Mouse (Mus musculus): ENCODE measurements around the gene Slfn14. TPM values are rescaled to one million over a fixed set of nuclear protein-coding genes. Genes with fewer than 3 reads are reported as not detected.

The Slfn14 gene
- polyA plus RNA-seq, 1 experiment from 2014 or later, result 0.87 TPM

DNA sequence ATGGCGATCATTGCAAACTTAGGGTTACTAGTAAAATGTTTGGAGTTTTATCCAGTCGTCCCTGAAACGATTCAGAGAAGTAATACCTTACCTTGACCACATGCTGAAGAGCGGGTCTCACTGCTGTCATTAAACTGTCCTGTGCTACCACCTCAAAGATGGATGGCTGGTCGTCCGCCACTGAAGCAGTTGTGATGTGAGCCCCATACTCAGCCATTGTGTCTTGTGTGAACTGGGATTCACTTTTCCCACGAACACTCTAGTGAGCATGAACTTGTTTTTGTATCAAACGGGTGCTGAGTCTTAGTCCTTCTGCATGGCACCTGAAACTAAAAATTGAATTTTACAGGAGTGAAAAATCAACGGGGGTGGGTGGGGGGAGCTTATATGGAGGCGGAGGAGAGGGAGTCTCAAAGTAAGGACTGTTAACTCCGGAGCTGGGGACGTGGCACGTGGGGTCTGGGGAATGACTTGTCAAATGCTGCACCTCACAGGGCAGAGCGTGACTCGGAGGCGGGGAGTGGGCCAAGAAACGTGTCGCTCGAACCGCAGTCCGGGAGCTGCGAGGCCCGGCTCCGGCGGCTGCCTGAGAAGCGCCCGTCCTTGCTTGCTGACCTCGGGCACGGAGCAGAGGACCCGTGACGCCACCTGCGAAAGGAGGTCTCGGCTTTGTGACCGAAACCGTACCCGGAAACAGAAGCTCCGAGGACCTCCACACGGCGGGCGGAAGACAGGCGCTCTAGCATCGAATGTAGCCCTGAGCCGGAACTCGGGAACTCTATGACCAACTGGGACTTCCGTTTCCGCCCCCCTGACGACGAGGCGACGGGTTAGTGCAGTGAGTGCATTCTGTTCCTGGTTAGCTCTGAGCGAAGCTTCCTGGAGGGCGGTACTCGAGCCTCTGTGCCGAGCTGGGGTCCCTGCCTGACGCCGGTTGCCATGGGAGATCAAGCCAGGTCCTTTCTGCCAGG is 12.0 kb upstream of the Slfn14 start, which contains the start of gene Ap2b1:
Ap2b1 (plus strand) TSS at position 800 of the 971 bp plus-strand sequence.
- no peaks in the 10 kb centered on the region for H3K9me3 ChIP-seq (replicated peaks)
- H3K4me1 ChIP-seq, result peaks cover 25% of the 10 kb centered on the region
- H3K27me3 ChIP-seq, result no peaks in the 10 kb centered on the region
- peak; percentile 92 for ATAC-seq (ENCODE audit: low FRiP score)
- peak within 1 kb of the TSS; percentile 83 for H3K4me2 ChIP-seq (replicated peaks)
- H3K9ac ChIP-seq, result peak within 1 kb of the TSS; percentile 84
- 3% methylated on average over 56 of the region's 56 CpGs for WGBS
- peaks cover 20% of the 10 kb centered on the region for H3K36me3 ChIP-seq
- H3K27ac ChIP-seq, result peak within 1 kb of the TSS; percentile 91
- peak within 1 kb of the TSS; percentile 80 for H3K4me3 ChIP-seq

DNA sequence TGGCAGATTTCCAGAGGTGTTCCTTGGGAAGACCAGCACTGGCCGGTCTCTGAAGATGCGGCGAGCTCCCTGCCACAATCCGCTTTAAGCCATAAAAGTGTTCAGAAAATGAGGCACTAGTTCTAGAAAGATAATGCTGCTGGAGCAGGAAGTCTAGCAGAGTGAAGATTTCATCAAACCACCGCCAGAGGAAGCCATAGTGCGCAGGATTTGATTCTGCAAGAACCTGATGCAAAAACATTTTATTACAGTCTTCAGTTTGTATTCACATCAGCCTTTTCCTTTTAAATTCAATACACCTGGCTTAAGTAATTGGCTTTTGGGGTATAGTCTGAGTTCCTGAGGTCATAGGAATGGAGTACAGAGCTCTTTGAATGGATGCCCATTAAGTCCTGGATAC is 11.3 kb upstream of the Slfn14 start:
- Histone ChIP-seq H3K4me3 (peak overlapping the region; percentile 80), H3K9me3 (replicated peaks) (no peaks in the 10 kb centered on the region), H3K4me1 (peaks cover 30% of the 10 kb centered on the region), H3K27ac (no peak overlapping the region), H3K27me3 (no peaks in the 10 kb centered on the region), H3K4me2 (replicated peaks) (peak overlapping the region; percentile 83), H3K36me3 (peaks cover 20% of the 10 kb centered on the region), H3K9ac (peak overlapping the region; percentile 84; the same call in 1 of the 2 replicates)
- ATAC-seq (ENCODE audit: low FRiP score), result no peak
- 74% methylated on average over 6 of the region's 6 CpGs for WGBS

DNA sequence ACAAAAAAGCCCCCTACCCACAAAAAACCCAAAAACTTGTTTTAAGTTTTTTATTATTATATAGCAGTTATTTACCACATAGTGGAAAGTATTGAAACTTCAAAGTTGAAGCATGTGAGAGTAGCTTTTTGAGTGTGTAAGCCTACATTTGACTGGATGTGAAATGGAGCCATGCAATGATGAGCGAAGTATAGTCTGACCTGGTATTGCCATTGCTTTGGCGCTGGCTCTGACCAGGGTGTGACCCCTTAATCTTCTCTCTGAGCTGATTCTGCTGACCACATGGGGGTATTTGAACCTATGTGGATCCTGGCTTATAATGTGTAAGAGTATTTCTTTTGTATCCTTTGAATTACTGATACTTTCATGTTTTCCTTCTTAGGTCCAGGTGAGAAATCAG is 7.6 kb upstream of the Slfn14 start:
- Histone ChIP-seq H3K27ac (no peak overlapping the region), H3K27me3 (no peaks in the 10 kb centered on the region), H3K9me3 (replicated peaks) (no peaks in the 10 kb centered on the region), H3K36me3 (peaks cover 20% of the 10 kb centered on the region), H3K4me3 (no peak overlapping the region), H3K4me1 (peaks cover 33% of the 10 kb centered on the region), H3K9ac (no peak overlapping the region), H3K4me2 (replicated peaks) (no peak overlapping the region)
- 84% methylated on average over 2 of the region's 2 CpGs for WGBS
- ATAC-seq (ENCODE audit: low FRiP score), result no peak

DNA sequence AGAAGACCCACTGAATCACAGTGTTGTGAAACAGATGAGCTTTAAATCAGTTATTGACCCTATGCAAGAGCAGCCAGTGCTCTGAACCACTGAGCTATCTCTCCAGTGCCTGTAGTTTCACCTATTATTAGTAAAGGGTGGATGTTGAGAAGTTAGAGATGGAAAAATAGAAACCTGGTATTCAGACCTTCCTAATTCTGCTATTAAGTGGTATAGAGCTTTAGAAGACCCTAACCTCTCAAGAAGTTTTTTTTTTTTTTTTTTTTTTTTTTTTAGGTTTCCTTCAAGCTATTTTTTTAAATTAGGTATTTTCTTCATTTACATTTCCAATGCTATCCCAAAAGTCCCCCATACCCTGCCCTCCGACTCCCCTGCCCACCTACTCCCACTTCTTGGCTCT is 6.7 kb upstream of the Slfn14 start:
- 0 out of 2 replicates have a peak overlapping the region, but pooled peaks have one; percentile 38 for H3K9ac ChIP-seq
- peak overlapping the region; percentile 88 for H3K4me2 ChIP-seq (replicated peaks)
- H3K36me3 ChIP-seq, result peaks cover 20% of the 10 kb centered on the region
- H3K27ac ChIP-seq, result no peak overlapping the region
- 96% methylated on average over 1 of the region's 1 CpGs for WGBS
- H3K4me3 ChIP-seq, result peak overlapping the region; percentile 52
- no peaks in the 10 kb centered on the region for H3K9me3 ChIP-seq (replicated peaks)
- no peak for ATAC-seq (ENCODE audit: low FRiP score)
- H3K27me3 ChIP-seq, result no peaks in the 10 kb centered on the region
- peaks cover 31% of the 10 kb centered on the region for H3K4me1 ChIP-seq

DNA sequence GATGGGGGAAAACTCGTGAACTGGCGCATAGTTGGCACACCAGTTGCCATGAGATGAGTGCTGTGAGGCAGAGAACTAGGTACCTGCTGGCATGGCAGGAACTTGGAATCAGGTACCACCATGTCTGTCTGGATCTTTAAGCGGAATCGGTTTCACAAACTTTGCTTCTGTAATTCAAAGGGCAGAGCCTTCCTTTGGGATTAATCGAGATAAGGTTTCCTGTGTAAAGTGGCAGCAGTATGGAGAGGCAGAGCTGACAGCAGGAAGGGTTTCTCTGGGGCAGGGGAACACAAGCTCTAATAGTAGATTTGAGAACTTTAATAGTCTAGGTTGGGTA is 5.7 kb upstream of the Slfn14 start:
- WGBS, result 4% methylated on average over 5 of the region's 5 CpGs
- H3K4me1 ChIP-seq, result peaks cover 22% of the 10 kb centered on the region
- H3K27ac ChIP-seq, result no peak overlapping the region
- H3K36me3 ChIP-seq, result peaks cover 19% of the 10 kb centered on the region
- no peaks in the 10 kb centered on the region for H3K27me3 ChIP-seq
- no peak for ATAC-seq (ENCODE audit: low FRiP score)
- peak overlapping the region; percentile 73 for H3K9ac ChIP-seq
- peak overlapping the region; percentile 88 for H3K4me2 ChIP-seq (replicated peaks)
- no peaks in the 10 kb centered on the region for H3K9me3 ChIP-seq (replicated peaks)
- peak overlapping the region; percentile 52 for H3K4me3 ChIP-seq

DNA sequence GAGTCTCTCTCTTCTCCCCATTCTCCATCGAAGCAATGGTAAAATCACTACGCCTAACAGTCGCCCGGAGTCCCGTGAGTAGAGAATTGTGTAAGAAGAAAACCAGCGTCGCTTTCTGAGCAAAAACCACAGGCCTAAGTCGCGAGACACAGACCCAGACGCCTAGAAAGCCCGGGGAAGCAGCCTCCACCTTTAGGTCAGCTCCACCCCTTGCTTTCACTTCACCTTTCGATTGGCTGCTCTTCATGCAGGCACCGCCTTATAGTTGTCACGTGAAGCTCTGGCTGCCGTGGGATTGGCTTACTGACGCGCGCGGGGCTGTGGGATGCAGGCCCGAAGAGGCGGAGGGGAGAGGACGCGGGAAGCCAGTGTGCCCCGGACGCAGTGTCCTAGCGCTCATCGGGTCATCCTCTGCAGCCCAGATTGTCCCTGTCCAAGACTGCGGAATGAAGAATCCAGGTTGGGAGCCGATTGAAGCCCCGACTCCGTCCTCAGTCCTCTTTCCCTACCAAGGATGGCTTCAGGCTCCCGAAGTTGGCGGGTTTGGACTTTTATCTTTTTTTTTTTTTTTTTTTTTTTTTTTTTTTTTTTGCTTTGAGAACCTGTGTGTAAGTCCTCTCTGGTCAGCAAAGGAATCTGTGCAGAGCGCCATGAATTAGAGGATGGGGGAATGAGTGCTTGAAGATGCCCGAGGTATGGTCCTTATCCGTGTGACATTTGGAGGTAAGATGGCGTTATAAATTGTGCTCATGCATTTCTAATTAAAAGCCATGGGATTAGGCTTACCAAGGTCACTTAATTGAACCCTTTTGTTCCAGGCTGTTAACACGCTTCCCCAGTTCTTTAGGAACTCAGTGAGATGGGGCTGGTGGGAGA is 5.1 kb upstream of the Slfn14 start:
- H3K36me3 ChIP-seq, result peaks cover 12% of the 10 kb centered on the region
- H3K9me3 ChIP-seq (replicated peaks), result no peaks in the 10 kb centered on the region
- peak overlapping the region; percentile 80 for H3K27ac ChIP-seq
- peaks cover 18% of the 10 kb centered on the region for H3K4me1 ChIP-seq
- peak; percentile 99 for ATAC-seq (ENCODE audit: low FRiP score)
- peak overlapping the region; percentile 88 for H3K4me2 ChIP-seq (replicated peaks)
- no peaks in the 10 kb centered on the region for H3K27me3 ChIP-seq
- H3K9ac ChIP-seq, result peak overlapping the region; percentile 73
- H3K4me3 ChIP-seq, result peak overlapping the region; percentile 52
- WGBS, result under 1% methylated on average over 38 of the region's 38 CpGs

DNA sequence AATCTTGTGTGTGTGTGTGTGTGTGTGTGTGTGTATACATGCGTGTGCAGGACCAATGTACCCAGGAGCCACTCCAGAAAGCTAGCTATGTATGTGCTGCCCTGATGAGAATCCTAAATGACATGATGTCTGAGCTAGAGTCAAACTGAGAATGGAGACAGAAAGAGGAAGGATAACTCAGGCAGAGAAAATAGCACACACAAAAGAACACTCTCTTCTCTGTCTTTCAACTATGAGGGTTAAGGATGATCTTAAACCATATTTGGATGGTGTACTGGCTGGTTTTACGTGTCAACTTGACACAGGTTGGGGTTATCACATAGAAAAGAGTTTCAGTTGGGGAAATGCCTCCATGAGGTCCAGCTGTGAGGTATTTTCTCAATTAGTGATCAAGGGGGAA is 3.1 kb upstream of the Slfn14 start:
- Histone ChIP-seq H3K9me3 (replicated peaks) (no peaks in the 10 kb centered on the region), H3K4me2 (replicated peaks) (no peak overlapping the region), H3K27ac (no peak overlapping the region), H3K4me3 (no peak overlapping the region), H3K4me1 (peaks cover 18% of the 10 kb centered on the region), H3K36me3 (no peaks in the 10 kb centered on the region), H3K9ac (no peak overlapping the region), H3K27me3 (no peaks in the 10 kb centered on the region)
- ATAC-seq (ENCODE audit: low FRiP score), result no peak
- WGBS, result 80% methylated on average over 2 of the region's 2 CpGs

DNA sequence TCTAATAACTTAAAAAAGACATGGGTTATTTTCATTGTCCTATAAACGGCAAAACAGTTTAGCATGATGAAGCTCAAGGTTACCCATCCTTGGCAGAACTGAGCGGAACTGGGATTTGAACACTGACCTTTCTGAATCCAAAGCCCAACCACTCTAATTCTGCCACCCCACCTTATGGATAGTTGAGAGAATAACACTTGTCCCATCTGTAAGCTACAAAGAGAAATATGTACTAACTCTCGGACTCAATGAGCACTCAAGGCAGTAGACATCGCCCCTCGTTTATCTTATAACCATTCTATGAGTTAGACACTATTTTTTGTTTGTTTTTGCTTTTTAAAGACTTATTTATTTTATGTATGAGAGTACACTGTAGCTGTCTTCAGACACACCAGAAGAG is 2.5 kb upstream of the Slfn14 start:
- H3K4me2 ChIP-seq (replicated peaks), result no peak overlapping the region

DNA sequence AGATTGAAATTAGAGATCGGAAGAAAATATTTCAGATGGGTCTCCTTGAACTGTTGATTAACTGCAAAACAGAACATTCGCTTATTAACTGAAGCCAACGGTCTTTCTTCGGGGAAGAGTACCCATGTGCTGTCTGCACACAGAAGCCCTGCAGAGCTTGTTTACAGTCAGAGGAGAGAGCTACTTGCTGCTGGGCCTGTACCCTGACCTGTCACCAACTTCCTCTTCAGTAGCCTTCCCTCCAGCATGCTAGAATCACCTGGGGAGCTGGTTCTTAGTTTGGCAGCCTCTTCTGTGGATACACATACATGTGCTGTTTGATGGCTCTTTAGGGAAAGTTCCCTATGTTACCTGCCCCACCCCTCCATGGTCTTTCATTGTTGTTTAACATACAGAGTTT is 899 bp downstream of the Slfn14 start:
- Histone ChIP-seq H3K4me2 (replicated peaks) (no peak overlapping the region), H3K36me3 (no peaks in the 10 kb centered on the region), H3K27me3 (no peaks in the 10 kb centered on the region), H3K4me3 (no peak overlapping the region), H3K9ac (no peak overlapping the region), H3K27ac (no peak overlapping the region), H3K4me1 (no peaks in the 10 kb centered on the region; the same call in 1 of the 2 replicates), H3K9me3 (replicated peaks) (no peaks in the 10 kb centered on the region)
- no peak for ATAC-seq (ENCODE audit: low FRiP score)
- 93% methylated on average over 4 of the region's 4 CpGs for WGBS

More for the DNA sequence above, 2.5 kb upstream of the Slfn14 start:
- Histone ChIP-seq H3K36me3 (no peaks in the 10 kb centered on the region), H3K9me3 (replicated peaks) (no peaks in the 10 kb centered on the region), H3K27me3 (no peaks in the 10 kb centered on the region), H3K4me1 (peaks cover 18% of the 10 kb centered on the region), H3K27ac (no peak overlapping the region), H3K4me3 (no peak overlapping the region), H3K9ac (no peak overlapping the region)
- ATAC-seq (ENCODE audit: low FRiP score), result no peak
- 92% methylated on average over 5 of the region's 5 CpGs for WGBS

DNA sequence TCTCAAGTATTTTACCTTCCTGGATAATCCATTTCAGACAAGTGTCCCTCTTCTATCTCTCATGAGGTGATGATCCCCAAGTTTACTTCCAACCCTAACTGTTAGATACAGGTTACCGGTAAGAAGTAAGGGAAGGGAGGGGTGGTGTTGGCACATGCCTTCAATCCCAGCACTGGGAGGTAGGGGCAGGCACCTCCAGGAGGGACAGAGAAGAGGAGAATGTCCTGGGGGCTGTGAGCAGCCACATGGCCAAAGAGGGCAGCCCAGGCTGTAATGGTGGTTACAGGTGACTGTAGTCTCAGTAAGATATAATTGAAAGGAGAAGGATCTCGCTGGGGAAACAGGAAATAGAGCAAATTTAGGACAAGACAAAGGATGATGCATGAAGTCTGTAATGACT is 4.4 kb downstream of the Slfn14 start:
- H3K27me3 ChIP-seq, result no peaks in the 10 kb centered on the region
- H3K36me3 ChIP-seq, result no peaks in the 10 kb centered on the region
- H3K9me3 ChIP-seq (replicated peaks), result no peaks in the 10 kb centered on the region
- no peak overlapping the region for H3K9ac ChIP-seq
- H3K4me1 ChIP-seq, result no peaks in the 10 kb centered on the region
- no peak for ATAC-seq (ENCODE audit: low FRiP score)
- WGBS, result 58% methylated on average over 2 of the region's 2 CpGs
- H3K4me2 ChIP-seq (replicated peaks), result no peak overlapping the region
- H3K4me3 ChIP-seq, result no peak overlapping the region
- no peak overlapping the region for H3K27ac ChIP-seq

DNA sequence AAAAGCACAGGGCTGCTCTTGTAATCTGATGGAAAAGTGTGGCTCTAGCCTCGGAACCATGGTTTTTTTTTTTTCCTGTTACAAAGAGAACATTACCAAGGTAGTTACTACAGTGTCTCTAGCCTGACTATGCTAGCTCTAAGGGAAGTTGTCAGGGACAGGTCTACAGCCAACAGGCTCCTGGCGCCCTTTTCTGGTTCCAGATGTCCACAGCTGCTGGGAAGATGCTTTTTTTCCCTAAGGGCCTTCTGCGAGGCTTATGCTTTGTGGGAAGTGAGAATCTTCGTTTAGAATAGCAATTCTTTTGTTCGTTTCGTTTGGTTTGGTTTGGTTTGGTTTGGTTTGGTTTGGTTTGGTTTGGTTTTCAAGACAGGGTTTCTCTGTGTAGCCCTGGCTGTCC is 6.8 kb downstream of the Slfn14 start:
- Histone ChIP-seq H3K4me3 (no peak overlapping the region), H3K4me1 (no peaks in the 10 kb centered on the region), H3K36me3 (no peaks in the 10 kb centered on the region), H3K27me3 (0 out of 2 replicates have a peak, but pooled peaks cover 4% of the 10 kb centered on the region), H3K9me3 (replicated peaks) (no peaks in the 10 kb centered on the region), H3K9ac (no peak overlapping the region), H3K4me2 (replicated peaks) (no peak overlapping the region), H3K27ac (no peak overlapping the region)
- ATAC-seq (ENCODE audit: low FRiP score), result no peak
- WGBS, result 82% methylated on average over 6 of the region's 6 CpGs

DNA sequence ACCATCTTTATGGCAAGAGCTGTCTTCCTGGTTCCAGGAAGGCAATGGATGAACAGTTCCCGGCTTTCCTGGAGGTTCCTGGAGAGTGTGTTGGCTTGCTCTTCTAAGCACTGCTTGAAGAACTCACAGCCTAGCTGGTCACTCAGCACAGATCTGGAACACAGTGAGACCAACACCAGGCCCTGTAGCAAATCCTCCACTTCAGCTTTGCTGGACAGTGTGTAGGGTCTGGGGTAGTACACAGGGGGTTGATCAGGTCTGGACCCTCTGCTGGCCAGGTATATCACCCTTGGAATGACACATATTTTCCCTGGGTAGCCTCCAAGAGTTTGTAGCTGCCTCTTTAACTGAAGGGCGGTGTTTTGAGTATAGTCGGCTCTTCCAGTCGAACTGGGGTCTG is 7.5 kb downstream of the Slfn14 start:
- no peak overlapping the region for H3K4me2 ChIP-seq (replicated peaks)
- WGBS, result 85% methylated on average over 4 of the region's 4 CpGs
- H3K4me1 ChIP-seq, result no peaks in the 10 kb centered on the region
- H3K9ac ChIP-seq, result no peak overlapping the region
- no peak overlapping the region for H3K27ac ChIP-seq
- no peak overlapping the region for H3K4me3 ChIP-seq
- no peaks in the 10 kb centered on the region for H3K36me3 ChIP-seq
- 0 out of 2 replicates have a peak, but pooled peaks cover 4% of the 10 kb centered on the region for H3K27me3 ChIP-seq
- no peak for ATAC-seq (ENCODE audit: low FRiP score)
- H3K9me3 ChIP-seq (replicated peaks), result no peaks in the 10 kb centered on the region

All from hindbrain, embryonic 12.5 days (tissue).